In genomic region chr3:121873572-121873971, GRCm38 (mm10) we compare ENCODE assay signal across 25 mouse cellular contexts.
"Had no signal": no experiment of that assay in that cellular context is flagged by ENCODE, and none has a peak within 500 bp of the region (broad histone marks: within the 10 kb centered on the region; RNA-seq: fewer than 3 reads in every experiment).

No protein-coding gene starts in this region.

- H3K36me3 ChIP-seq: embryonic facial prominence, embryonic 10.5 days; embryonic facial prominence, embryonic 12.5 days; embryonic facial prominence, embryonic 13.5 days; embryonic facial prominence, embryonic 15.5 days; forebrain, embryonic 10.5 days; forebrain, embryonic 12.5 days; forebrain, embryonic 15.5 days; heart, embryonic 10.5 days had no signal

- H3K27me3 ChIP-seq: embryonic facial prominence, embryonic 12.5 days; embryonic facial prominence, embryonic 13.5 days; embryonic facial prominence, embryonic 15.5 days; forebrain, embryonic 12.5 days; forebrain, embryonic 13.5 days; forebrain, embryonic 15.5 days had no signal

- H3K9ac ChIP-seq: embryonic facial prominence, embryonic 12.5 days; embryonic facial prominence, embryonic 13.5 days; embryonic facial prominence, embryonic 15.5 days; forebrain, embryonic 12.5 days; forebrain, embryonic 13.5 days; forebrain, embryonic 15.5 days had no signal

- H3K9me3 ChIP-seq: embryonic facial prominence, embryonic 10.5 days; embryonic facial prominence, embryonic 12.5 days; embryonic facial prominence, embryonic 13.5 days; embryonic facial prominence, embryonic 15.5 days; forebrain, embryonic 10.5 days; forebrain, embryonic 12.5 days; forebrain, embryonic 13.5 days; forebrain, embryonic 15.5 days; heart, embryonic 10.5 days had no signal

- H3K4me3 ChIP-seq: embryonic facial prominence, embryonic 10.5 days; embryonic facial prominence, embryonic 12.5 days; embryonic facial prominence, embryonic 13.5 days; embryonic facial prominence, embryonic 15.5 days; erythroblast, embryonic 14.5 days; forebrain, embryonic 10.5 days; forebrain, embryonic 12.5 days; forebrain, embryonic 13.5 days; forebrain, embryonic 15.5 days; gastrocnemius, adult 2 months; heart, adult 2 months; heart, embryonic 10.5 days had no signal

- ATAC-seq: forebrain, embryonic 13.5 days; forebrain, embryonic 14.5 days; forebrain, embryonic 15.5 days; forebrain, embryonic 16.5 days had no signal

- H3K4me2 ChIP-seq: embryonic facial prominence, embryonic 12.5 days; embryonic facial prominence, embryonic 13.5 days; embryonic facial prominence, embryonic 15.5 days; forebrain, embryonic 12.5 days; forebrain, embryonic 13.5 days; forebrain, embryonic 15.5 days had no signal

- H3K27ac ChIP-seq: embryonic facial prominence, embryonic 10.5 days; embryonic facial prominence, embryonic 12.5 days; embryonic facial prominence, embryonic 13.5 days; embryonic facial prominence, embryonic 15.5 days; forebrain, embryonic 10.5 days; forebrain, embryonic 12.5 days; forebrain, embryonic 13.5 days; forebrain, embryonic 15.5 days; gastrocnemius, adult 2 months; heart, adult 2 months; heart, embryonic 10.5 days had no signal

- H3K4me1 ChIP-seq: embryonic facial prominence, embryonic 10.5 days; embryonic facial prominence, embryonic 12.5 days; embryonic facial prominence, embryonic 15.5 days; forebrain, embryonic 10.5 days; forebrain, embryonic 12.5 days; forebrain, embryonic 13.5 days; heart, embryonic 10.5 days had no signal

- DNase-seq: cerebellum, adult 9-10 months; cerebellum, adult 9-11 months; cerebellum, postnatal 10 days; cerebellum, postnatal 14 days; cerebellum, postnatal 25 days; cerebellum, postnatal 36 days; embryo, embryonic 11 days; gastrocnemius, adult 2 months; gastrocnemius, postnatal 14 days; gastrocnemius, postnatal 25 days; gastrocnemius, postnatal 36 days; heart, adult 18-20 months; heart, adult 2 months had no signal
